Mouse (Mus musculus) right cerebral cortex, postnatal 4 days (tissue): ENCODE results near the gene Ascc2.
A peak's percentile ranks its signal among the peaks of the same experiment; 100 is the strongest.
"Not testable (repeated sequence)": the region's sequence is repeated elsewhere in the genome, so short reads cannot be mapped to it uniquely, and the experiment has no call there.

ENCODE experiments used
- DNase-seq: peaks from one replicate; pipeline ENCODE4 v3.0.0-alpha.2; 2022

Ascc2 gene

GRCm38 (mm10) chr11:4687027-4687426, 49.5 kb downstream of the Ascc2 start:
- no peak for DNase-seq

DNA sequence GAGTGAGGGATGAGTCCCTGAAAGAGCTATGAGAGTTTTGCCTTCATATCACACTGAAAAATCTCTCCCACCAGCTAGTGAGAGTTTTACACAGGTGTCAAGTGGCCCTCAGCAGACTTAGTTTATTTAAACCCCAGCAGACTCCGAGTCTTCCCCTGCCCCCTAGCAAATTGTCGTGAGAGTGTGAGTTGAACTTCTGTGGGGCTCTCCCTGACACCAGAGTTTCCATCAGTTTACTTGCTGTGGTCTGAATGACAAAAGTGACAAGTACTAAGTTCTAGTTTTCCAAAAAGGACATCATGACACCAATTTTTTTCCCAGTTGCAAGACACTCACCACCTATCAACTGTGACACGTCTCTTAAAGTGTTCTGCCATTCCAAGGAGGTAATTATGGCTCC, 50.3 kb downstream of the Ascc2 start:
- DNase-seq, result no peak

DNA sequence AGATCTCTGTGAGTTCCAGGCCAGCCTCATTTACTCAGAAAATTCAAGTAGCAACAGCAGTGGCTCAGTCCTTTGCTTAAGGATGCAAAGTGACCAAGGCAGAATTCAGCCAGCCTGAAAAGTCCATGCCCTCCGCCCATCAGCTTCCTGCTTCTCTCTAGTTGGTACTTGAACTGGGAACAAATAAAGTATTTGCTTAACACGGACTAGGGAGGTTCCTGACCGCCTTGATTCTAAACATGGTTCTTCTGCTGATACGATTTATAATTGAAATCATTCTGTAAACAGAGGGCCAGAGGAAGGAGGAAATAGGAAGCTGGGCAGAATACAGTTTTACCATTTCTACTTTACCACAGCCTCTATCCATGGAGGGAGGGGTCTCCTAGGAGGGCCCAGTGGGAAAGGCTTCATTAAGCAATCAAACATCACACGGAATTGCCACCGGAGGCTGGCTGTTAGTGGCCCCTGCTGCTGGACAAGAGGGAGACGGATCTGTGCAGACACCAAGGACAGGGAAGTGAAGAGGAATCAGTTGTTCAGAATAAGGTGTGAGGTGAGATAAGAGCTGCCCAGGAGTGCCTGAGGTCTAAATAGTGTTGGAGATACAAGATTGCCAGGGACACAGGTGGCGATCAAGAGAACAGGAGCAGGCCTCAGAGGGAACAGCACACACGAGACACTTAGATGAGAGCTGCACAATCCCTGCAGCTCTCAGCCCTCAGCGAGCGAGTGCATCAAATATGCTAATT, 51.3 kb downstream of the Ascc2 start:
- no peak for DNase-seq

DNA sequence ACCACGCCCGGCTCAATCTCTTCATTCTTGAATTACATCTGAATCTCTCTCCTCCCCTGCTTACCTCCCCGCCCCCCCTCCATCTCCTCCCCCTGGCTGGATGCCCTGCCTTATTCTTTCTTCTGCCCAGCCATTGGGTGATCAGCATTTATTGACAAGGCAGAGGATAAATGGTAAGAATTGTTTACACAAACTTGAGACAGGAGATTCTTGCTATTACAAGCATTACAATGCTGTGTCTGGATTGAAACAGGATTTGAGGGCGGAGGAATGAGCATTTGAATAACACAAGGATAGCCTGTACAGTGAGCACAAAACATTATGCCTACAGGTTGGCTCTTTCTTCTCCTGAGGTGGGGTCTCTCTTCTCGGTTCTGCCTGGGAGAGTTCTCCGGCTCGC, 52.8 kb downstream of the Ascc2 start:
- no peak for DNase-seq

- no peak for DNase-seq
Measured at GRCm38 (mm10) chr11:4691213-4691612, 53.7 kb downstream of the Ascc2 start.

DNA sequence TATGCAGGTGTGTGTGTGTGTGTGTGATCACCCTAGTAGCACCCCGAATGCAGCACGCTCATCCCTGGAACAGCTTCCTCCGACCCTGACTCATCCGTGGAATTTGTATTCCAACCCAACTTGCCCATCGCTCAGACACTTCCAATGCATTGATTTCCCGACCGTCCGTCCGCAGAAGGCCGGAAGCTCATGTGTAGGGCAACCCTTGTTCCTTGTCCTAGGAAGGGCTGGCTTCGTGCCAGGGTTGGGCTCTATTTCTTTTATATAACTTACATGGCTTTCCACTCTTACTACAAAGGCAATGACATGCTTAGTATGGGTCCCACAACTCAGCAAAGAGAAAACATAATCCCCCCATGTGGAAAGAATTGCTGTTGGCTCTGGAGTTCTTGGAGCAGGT, 54.6 kb downstream of the Ascc2 start:
- DNase-seq, result peak; percentile 17

DNA sequence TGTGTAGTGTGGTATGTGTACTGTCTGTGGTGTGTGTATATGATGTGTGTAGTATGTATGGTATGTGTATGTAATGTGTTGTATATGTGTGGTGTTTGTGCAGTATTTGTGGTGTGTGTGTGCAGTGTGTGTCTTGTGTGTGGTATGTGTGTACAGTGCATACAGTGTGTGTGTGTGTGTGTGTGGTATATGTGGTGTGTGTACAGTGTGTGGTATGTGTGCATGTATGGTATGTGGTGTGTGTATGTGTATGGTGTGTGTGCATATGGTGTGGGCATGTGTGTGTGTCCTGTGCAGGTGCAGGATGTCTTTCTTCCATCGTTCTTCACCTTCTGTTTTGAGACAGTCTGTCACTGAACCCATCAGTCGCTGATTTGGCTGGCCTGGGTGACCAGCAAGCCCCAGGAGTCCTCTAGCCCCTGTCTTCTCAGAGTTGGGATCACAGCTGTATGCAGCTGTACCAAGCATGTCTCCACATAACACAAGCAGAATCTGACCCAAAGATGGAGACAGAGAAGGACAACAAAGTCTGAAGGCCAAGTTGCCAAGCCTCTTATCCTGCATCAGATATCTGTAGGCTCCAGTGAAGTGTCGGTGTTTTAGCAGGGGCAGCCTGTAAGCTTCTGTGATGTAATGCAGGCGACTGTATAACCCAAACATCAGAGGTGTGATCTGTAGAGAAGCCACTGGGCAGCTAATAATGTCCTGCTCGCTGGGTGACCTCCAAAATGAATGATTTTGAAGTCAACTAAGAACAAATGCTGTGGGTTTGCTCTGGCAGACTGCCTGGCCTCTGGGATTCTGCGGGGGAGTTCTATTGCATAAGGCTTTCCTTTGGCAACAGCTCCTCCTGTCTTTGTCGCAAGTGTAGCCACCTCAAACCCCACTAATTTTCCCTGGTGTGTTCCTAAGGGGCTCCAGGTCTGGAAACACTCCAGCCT, 59.8 kb downstream of the Ascc2 start:
- peak; percentile 35 for DNase-seq

- no peak for DNase-seq
Measured at GRCm38 (mm10) chr11:4700726-4701125, 63.2 kb downstream of the Ascc2 start.

- DNase-seq, result no peak
Measured at GRCm38 (mm10) chr11:4703688-4704071, 66.1 kb downstream of the Ascc2 start.

DNA sequence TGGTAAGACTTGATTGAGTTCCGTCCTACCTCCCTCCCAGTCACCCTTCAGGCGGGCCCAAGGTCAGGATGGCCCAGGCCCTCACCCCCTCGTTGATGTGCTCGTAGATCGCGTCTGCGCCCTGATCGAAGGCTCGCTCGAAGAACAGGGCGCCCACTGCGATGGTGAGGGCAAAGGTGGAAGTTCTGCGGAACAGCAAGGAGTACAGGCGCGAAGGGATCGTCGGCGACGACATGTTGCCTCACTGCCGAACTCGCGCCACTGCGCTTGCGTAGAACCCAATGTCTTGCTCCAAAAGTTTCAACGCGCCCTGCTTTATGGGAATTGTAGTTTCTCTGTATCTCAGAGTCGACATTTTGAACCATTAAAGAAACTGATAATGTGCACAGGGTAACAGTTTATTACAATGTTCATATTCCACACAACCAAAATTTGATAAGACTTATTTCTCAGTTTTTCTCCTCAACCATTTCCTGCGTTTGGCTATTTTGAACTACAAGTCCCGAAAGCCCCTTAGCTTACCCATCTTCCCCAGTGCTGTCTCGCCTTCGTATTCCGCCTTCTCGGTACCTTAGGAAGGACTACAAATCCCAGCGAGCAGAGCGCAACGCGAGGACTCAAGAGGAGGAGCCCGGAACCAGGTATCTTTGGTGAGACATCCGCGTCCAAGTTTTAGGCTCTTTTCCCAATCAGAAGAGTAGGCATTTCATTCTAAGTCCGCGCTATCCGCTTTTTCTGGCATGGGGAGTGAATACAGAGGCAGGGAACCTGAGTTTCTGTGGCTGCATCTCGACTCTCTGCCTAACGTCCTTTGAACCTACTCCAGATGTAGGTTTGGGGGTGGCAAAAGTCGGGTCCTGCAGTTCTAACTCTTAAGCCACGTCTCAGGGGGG, 66.8 kb downstream of the Ascc2 start, which contains the start of the genes Uqcr10 and Zmat5:
TSS of gene Uqcr10 (minus strand) at position 271 of the 893 bp plus-strand sequence.
TSS of gene Zmat5 (plus strand) at position 607 of the 893 bp plus-strand sequence.
- peak; percentile 93 for DNase-seq

- no peak for DNase-seq
Measured at GRCm38 (mm10) chr11:4705178-4705577, 67.6 kb downstream of the Ascc2 start.

DNA sequence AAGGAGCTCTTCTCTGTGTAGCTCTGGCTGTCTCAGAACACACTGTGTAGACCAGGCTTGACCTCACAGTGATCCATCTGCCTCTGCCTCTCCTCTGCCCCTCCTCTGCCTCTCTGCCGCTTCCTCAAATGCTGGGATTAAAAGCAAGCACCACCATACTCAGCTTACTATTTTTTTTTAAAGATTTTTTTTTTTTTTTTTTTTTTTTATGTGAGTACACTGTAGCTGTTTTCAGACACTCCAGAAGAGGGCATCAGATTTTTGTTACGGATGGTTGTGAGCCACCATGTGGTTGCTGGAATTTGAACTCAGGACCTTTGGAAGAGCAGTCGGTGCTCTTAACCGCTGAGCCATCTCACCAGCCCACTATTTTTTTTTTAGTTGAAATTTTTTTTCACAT, 72.6 kb downstream of the Ascc2 start:
- DNase-seq, result not testable (repeated sequence)

- no peak for DNase-seq
Measured at GRCm38 (mm10) chr11:4712822-4713221, 75.3 kb downstream of the Ascc2 start.

GRCm38 (mm10) chr11:4714727-4715126, 77.2 kb downstream of the Ascc2 start:
- DNase-seq, result no peak

- no peak for DNase-seq
Measured at GRCm38 (mm10) chr11:4715596-4715995, 78.0 kb downstream of the Ascc2 start.

- DNase-seq, result no peak
Measured at GRCm38 (mm10) chr11:4716530-4717236, 79.1 kb downstream of the Ascc2 start.

GRCm38 (mm10) chr11:4718548-4718947, 81.0 kb downstream of the Ascc2 start:
- no peak for DNase-seq

GRCm38 (mm10) chr11:4719961-4720360, 82.4 kb downstream of the Ascc2 start:
- DNase-seq, result no peak

DNA sequence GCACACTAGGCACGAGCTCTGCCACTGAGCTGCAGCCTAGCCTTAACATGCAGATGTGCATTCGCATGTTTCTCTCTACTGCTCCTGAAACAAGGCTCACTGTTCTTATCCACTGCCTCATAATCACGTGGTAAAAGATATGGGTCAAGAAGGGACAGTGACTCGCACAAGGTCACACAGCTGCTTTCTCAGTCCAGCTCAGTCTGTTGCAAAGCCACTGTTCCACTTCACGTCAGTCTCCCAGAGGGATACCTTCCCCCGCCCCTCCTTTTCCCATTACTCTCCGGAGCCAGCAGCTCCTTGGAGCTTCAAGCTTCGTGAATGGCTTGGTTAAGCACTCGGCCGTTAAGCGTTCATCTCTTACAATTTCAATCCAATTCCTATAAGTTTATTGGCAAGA, 82.8 kb downstream of the Ascc2 start:
- DNase-seq, result no peak

- no peak for DNase-seq
Measured at GRCm38 (mm10) chr11:4720900-4721580, 83.5 kb downstream of the Ascc2 start.

DNA sequence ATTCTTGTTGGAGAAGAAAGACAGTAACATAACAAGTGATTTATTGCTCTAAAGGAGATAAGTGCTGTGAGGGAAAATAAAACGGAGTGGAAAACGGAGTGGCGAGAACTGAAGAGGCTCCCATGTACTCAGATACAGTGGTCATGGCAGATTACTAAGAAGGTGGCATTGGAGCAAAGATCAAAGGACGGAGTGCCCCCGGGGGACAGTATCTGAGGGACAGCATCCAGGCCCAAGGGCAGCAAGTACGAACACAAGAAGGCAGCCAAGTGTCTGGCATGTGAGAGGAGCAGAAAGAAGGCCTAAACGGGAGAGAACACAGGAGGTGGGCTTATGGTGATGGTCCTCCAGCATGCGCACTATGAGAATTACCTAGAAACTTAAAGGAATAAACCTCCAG, 84.2 kb downstream of the Ascc2 start:
- no peak for DNase-seq

DNA sequence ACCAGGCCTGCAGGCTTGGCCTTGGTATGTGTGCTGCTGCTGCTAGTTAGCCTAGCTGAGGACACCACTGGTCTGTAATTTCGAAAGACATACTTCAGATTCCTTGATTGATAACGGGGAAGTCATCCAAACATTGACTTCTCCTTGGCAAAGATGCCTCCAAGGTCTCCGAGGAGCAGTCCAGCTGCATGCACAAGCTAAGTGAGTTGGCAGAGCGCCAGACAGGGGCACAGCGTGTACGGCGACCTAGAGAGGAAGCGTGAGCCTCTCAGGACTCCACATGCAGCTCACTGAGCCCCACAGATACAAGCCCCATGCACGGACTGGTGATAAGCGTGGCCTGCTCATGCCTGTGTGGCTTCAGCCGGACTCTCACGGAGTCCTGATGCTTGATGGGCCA, 92.1 kb downstream of the Ascc2 start:
- peak; percentile 29 for DNase-seq
